Mouse (Mus musculus): ENCODE data around the gene Lmf2. TPM values are rescaled to one million over a fixed set of nuclear protein-coding genes. Genes with fewer than 3 reads are reported as not detected.

Gene Lmf2
- total RNA-seq, 2 experiments from 2014 or later = 18.8 to 19.8 TPM

GRCm38 (mm10) chr15:89334774-89335537 is 20.5 kb downstream of the Lmf2 start:
- no peak for TF ChIP-seq CTCF (IDR thresholded peaks at IDR 0.05)
- no peak for DNase-seq (ENCODE audit: extremely low spot score in 1 of 2, low spot score in 2 of 2)
- no peak overlapping the region for H3K27ac ChIP-seq
- no peak overlapping the region for H3K4me3 ChIP-seq
- intact Hi-C loops (cut with DNase I) = no loop called here

DNA sequence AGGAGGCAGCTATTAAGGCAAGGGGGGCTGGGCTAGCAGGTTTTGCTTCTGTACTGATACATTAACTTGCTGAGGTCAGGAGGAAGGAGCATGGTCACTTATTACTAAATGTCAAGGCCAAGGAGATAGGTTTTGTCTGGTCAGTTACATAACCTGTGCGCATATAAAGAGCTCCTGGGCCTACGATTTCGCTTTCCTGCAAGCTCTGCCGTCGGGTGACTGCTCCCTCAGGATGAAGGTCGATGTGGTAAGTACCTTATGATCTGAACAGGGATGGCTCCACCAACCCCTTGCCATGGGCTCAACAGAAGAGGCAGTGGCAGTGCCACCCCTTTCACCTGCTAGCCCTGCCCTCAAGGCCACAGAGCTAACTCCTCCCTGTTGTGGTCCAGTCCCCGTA is 21.2 kb downstream of the Lmf2 start, which contains the start of gene Miox:
TSS of gene Miox (plus strand) at position 128 of the 400 bp plus-strand sequence.
- Histone ChIP-seq H3K27ac (no peak within 1 kb of the TSS), H3K4me3 (no peak within 1 kb of the TSS)
- no peak for DNase-seq (ENCODE audit: extremely low spot score in 1 of 2, low spot score in 2 of 2)
- intact Hi-C loops (cut with DNase I) = no loop called here
- TF ChIP-seq CTCF (IDR thresholded peaks at IDR 0.05) = no peak

- intact Hi-C loops (cut with DNase I) = no loop called here
- Histone ChIP-seq H3K4me3 (no peak overlapping the region), H3K27ac (no peak overlapping the region)
- DNase-seq (ENCODE audit: extremely low spot score in 1 of 2, low spot score in 2 of 2) = no peak
- TF ChIP-seq CTCF (IDR thresholded peaks at IDR 0.05) = no peak
Observed at GRCm38 (mm10) chr15:89326441-89326840, 29.0 kb downstream of the Lmf2 start.

DNA sequence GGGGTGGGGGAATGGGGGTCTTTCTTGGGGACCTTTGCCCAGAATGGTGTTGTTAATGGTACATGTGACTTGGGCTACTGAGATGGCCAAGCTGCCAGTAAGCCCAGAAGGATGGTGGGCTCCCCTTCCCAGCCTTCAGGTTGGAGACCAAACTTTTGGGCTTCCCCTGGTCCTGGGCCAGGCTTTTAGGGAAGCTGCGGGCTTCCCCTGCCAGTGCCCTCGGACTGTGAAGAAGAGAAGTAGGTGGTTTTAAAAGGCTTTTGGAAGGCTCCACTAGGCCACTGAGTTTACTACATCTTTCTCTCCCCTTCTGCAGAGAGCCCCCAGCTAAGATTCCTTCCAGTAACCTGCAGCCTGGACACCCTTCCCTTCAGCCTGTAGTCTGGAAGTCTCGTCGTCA is 31.8 kb downstream of the Lmf2 start:
- intact Hi-C loops (cut with DNase I) = no loop called here
- TF ChIP-seq CTCF (IDR thresholded peaks at IDR 0.05) = no peak
- H3K27ac ChIP-seq = no peak overlapping the region
- no peak for DNase-seq (ENCODE audit: extremely low spot score in 1 of 2, low spot score in 2 of 2)
- no peak overlapping the region for H3K4me3 ChIP-seq

GRCm38 (mm10) chr15:89322670-89323522 is 32.6 kb downstream of the Lmf2 start, which contains the start of gene Adm2:
Gene Adm2, plus strand, starts transcription at chr15:89322720.
- no peak for DNase-seq (ENCODE audit: extremely low spot score in 1 of 2, low spot score in 2 of 2)
- H3K4me3 ChIP-seq = no peak within 1 kb of the TSS
- TF ChIP-seq CTCF (IDR thresholded peaks at IDR 0.05) = no peak
- intact Hi-C loops (cut with DNase I) = no loop called here
- no peak within 1 kb of the TSS for H3K27ac ChIP-seq

- no peak for TF ChIP-seq CTCF (IDR thresholded peaks at IDR 0.05)
- no peak overlapping the region for H3K4me3 ChIP-seq
- DNase-seq (ENCODE audit: extremely low spot score in 1 of 2, low spot score in 2 of 2) = no peak
- intact Hi-C loops (cut with DNase I) = no loop called here
- no peak overlapping the region for H3K27ac ChIP-seq
Observed at GRCm38 (mm10) chr15:89321264-89321663, 34.2 kb downstream of the Lmf2 start.

DNA sequence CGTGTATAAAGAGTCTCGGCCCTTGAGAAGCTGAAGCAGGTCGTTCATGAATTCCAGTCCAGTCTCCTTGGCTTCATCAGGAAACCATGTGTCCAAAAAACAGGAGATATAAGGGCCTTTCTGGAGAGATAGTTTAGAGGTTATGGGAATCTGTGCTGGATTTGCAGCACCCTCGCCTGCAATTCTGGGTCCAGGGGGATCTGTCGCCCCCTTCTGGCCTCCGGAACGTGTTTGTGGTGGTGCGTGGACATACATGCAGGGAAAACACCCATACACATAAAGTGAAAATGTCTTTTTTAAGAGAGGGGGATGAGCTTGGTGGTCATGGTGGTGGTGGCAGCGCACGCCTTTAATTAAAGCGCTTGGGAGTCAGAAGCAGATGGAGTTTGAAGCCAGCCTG is 39.3 kb downstream of the Lmf2 start:
- DNase-seq (ENCODE audit: extremely low spot score in 1 of 2, low spot score in 2 of 2) = no peak
- H3K4me3 ChIP-seq = no peak overlapping the region
- intact Hi-C loops (cut with DNase I) = no loop called here
- TF ChIP-seq CTCF (IDR thresholded peaks at IDR 0.05) = peak; percentile 29
- no peak overlapping the region for H3K27ac ChIP-seq

DNA sequence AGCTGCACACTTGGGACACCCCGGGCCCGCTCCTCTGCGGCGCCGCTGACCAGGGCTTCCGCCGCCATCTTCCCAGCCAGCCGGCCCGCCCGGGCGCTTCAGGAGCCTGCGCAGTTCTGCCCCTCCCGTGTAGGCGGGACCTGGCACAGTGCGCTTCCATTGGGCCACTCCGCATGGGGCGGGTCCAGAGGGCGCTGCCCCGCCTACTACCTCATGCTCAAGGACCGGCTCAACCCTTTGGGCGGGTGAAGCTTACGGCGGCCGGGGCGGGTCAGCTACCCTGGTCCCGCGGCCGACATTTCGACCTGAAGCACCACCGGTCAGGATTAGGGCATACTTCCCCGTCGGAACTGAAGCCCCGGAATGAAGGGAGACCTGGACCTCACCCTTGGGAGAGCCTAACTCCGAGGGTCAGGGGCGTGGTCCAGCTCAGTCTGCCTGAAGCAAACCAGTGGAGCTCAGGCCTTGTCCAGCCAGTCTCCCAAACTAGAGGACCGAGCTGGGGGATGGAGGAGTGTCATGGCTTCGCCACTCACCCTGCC is 40.2 kb downstream of the Lmf2 start, which contains the start of gene Sbf1:
TSS of gene Sbf1 (minus strand) at position 122 of the 542 bp plus-strand sequence.
- peak; percentile 96 to 98 for DNase-seq (ENCODE audit: extremely low spot score in 1 of 2, low spot score in 2 of 2)
- intact Hi-C loops (cut with DNase I) = loop anchor here (1.0 to 2.0 kb wide), 2 partner anchors 40 to 58 kb away; partner anchors contain the start of genes Lmf2, Ncaph2 and Sco2
- peak within 1 kb of the TSS; percentile 77 for H3K27ac ChIP-seq
- peak within 1 kb of the TSS; percentile 97 for H3K4me3 ChIP-seq
- no peak for TF ChIP-seq CTCF (IDR thresholded peaks at IDR 0.05)

DNA sequence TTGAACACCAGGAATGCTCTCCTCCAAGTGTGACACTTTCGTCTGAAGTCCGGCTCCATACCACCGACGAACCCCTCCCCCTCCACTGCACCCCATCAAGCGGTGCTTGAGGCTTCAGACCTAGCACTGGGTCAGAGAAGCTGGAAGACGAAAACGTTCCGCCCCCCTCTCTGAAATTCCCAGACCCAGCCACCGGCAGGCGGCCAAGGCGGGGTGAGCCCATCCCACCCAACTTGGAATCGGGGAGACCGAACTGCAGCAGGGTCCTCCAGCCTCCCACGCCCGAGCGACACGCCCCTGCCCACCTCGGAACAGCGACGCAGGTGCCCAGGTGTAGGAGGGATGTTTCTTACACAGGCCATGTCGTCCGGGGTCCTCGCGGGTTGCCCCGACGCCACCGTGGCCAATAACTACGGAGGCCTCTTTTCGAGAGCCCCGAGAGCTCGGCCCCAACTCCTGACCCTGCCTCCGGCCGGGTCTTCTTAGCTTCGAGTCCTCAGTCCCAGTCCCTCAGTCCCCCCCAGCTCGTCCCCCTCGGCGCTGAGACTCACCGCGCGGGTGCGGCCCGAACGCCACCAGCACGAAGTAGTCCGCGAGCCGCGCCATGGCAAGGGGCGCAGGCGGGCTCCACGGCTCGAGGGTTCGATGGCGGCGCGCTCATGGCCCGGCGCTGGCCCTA is 40.8 kb downstream of the Lmf2 start:
- TF ChIP-seq CTCF (IDR thresholded peaks at IDR 0.05) = no peak; the same call in none of the 2 replicates
- DNase-seq (ENCODE audit: extremely low spot score in 1 of 2, low spot score in 2 of 2) = peak in 1 of 2 experiments; percentile 34

GRCm38 (mm10) chr15:89314107-89314506 is 41.4 kb downstream of the Lmf2 start:
- DNase-seq (ENCODE audit: extremely low spot score in 1 of 2, low spot score in 2 of 2) = no peak
- no peak for TF ChIP-seq CTCF (IDR thresholded peaks at IDR 0.05)
- H3K4me3 ChIP-seq = peak overlapping the region; percentile 97
- H3K27ac ChIP-seq = peak overlapping the region; percentile 77
- intact Hi-C loops (cut with DNase I) = loop anchor here (2.0 kb wide), 1 partner anchor 41 kb away; the partner anchor contains the start of genes Lmf2 and Ncaph2

More for the DNA sequence above, 40.8 kb downstream of the Lmf2 start:
- intact Hi-C loops (cut with DNase I) = loop anchor here (1.0 to 2.0 kb wide), 2 partner anchors 40 to 59 kb away; partner anchors contain the start of genes Lmf2, Ncaph2 and Sco2
- peak overlapping the region; percentile 77 for H3K27ac ChIP-seq
- peak overlapping the region; percentile 97 for H3K4me3 ChIP-seq

DNA sequence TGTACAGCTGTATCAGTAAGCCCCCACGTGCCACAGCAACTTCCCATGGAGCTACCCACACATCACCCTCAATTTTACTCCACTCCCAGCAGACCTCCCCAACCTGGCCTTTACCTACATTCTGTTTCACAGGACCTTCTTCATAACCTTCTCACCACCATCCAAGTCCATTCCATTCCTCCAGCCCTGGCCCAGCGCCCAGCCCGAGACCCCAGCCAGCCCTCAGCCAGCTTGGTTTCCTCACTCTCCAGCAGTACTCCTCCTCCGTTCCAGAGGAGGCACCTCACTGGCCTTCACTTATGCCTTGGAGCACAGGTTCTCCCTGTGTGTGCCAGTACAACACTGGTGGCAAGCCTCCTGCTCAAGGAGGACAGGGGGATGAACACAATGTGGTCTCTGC is 42.1 kb downstream of the Lmf2 start:
- H3K27ac ChIP-seq = peak overlapping the region; percentile 28; the same call in 1 of the 2 replicates
- no peak for TF ChIP-seq CTCF (IDR thresholded peaks at IDR 0.05)
- H3K4me3 ChIP-seq = peak overlapping the region; percentile 5; the same call in 1 of the 2 replicates
- DNase-seq (ENCODE audit: extremely low spot score in 1 of 2, low spot score in 2 of 2) = no peak
- intact Hi-C loops (cut with DNase I) = no loop called here
